Mouse (Mus musculus): ENCODE measurements around the gene Slc25a45.

The Slc25a45 gene

DNA sequence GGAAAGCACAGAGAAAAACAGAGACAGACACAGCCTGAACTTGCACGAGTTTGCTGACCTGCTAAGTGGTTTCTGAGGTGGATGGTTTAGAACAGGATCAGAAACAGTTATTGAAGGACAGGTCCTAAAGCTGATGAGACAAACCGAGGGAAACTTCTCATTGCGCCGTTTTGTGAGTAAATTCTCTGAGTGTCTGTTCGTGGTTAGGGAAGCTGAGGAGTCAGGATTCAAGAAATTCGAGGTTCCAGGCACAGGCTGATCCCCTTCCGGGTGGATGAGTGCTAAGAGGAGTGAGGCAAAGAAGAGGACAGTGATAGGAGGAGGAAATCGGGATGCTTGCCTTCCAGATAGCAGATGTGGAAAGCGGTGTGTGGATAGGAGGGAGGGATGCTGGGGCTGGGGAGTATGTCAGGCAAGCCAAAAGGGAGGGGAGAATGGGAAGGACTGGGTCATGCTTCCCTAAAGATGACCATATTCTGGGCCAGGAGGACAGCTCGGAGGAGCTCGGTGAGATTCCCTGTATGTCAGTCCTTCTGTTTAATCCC, 47.8 kb downstream of the Slc25a45 start:
- DNase-seq (ENCODE audit: inconsistent age in 2 of 2, low spot score in 1 of 2) = no peak

DNA sequence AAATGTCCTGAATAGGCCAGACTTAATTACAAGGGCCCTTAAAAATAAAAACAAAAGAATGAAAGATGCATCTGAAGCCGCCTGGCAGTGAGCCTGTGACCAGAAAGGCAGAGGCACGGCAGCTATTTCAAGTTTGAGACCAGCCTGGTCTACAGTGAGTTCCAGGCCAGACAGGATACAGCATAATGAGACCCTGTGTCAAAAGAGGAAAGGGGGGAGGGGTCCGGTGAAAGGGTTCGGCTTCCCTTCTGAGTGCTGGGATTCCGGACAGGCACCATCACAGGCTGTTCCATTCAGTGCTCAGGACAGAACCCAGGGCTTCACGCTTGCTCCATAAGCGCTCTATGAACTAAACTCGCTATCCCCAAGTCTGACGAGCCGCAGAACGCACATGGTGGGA, 49.4 kb downstream of the Slc25a45 start:
- no peak for DNase-seq (ENCODE audit: inconsistent age in 2 of 2, low spot score in 1 of 2)

- DNase-seq (ENCODE audit: inconsistent age in 2 of 2, low spot score in 1 of 2) = no peak
Observed at GRCm38 (mm10) chr19:5927532-5927931, 49.9 kb downstream of the Slc25a45 start.

DNA sequence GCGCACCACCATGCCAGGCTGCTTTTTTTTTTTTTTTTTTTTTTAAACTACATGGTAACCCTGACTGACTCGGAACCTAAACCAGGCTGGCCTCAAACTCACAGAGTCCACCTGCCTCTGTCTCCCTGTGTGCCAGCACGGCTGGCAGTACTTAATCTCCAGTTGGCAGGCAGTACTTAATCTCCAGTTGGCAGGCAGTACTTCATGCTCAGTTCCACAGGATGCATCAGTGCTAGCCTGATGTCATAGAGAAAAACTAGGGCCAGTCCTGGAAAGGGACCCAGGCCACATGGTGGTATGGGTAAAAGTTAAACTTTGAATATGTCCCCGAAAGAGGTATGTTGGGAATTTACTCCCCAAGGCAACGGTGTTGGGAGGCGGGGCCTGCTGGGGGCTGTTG, 50.5 kb downstream of the Slc25a45 start:
- DNase-seq (ENCODE audit: inconsistent age in 2 of 2, low spot score in 1 of 2) = no peak

GRCm38 (mm10) chr19:5928546-5928945, 50.9 kb downstream of the Slc25a45 start:
- no peak for DNase-seq (ENCODE audit: inconsistent age in 2 of 2, low spot score in 1 of 2)

DNA sequence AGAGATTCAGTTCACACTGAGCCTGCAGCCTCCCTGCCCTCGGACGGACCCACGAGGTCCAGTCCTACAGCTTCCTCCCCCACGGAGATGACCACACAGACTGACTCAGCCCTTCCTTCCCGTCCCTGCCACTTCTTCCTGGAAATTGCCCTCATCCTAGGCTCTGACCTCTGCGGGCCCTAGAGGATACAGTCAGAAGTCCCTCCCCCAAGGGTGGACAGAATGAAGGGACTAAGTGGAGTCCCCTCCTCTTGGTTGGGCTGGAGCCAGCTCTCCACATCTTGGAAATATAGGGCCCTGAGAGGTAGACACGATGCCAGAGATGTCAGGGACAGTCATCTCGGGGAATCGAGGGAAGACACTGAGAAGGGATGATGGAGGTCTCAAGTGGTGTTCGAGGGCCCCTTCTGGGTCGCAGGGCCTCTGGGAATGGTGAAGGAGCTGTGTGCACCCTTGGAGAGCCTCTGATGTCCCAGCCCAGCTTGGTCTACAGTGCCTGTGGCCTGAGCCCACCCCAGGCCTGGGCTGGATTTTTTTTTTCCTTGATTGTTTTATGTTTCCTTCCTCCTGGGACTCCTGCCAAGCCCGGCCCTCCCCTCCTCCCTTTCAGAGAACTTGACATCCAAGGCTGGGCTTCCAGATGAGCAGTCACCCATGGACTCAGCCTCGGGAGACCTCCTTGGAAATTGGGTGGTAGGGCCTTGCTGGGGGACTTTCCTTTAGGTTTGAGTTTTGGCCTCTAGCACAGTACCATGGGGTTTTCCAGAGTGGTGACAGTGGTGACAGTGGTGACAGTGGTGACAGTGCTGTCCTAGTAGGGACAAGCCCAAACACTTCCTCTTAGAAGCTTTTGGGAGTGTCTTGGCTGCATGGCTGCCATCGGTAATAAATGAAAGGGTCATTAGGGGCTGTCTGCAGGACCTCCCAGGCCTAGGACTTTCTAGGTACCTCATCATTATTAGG, 52.3 kb downstream of the Slc25a45 start:
- DNase-seq (ENCODE audit: inconsistent age in 2 of 2, low spot score in 1 of 2) = peak; percentile 74 to 89

- peak; percentile 67 to 85 for DNase-seq (ENCODE audit: inconsistent age in 2 of 2, low spot score in 1 of 2)
Observed at GRCm38 (mm10) chr19:5935266-5935665, 57.7 kb downstream of the Slc25a45 start.

Data from adrenal gland, adult (tissue).